Mouse (Mus musculus): ENCODE measurements around the gene Hp. TPM values are rescaled to one million over a fixed set of nuclear protein-coding genes. Genes with fewer than 3 reads are reported as not detected.

Gene Hp
- polyA plus RNA-seq (2012; ENCODE audit: insufficient read depth, insufficient read length, missing spikeins): 0.74 TPM in 1 of 2 replicates, not detected in the other

DNA sequence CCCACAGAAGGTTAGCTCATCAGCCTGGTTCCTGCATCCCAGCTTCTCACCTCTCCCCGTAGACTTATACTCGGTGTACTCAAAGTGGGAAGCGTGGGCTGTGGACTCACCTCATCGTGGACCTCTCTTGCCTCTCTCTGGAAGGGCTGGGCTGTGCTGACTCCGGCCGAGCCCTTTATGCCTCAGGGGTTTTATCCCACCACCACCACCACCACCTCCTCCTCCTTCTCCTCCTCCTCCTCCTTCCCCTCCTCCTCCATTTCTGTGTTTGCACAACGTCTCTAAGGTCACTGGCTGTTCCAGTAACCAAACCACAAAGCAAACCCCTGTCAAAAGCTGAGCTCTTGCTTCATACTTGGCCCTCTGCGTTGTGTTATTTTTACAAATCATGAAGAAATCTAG is at the start of gene Hp:
Gene Hp (minus strand): TSS at position 273 of the 402 bp plus-strand sequence.
- H3K4me1 ChIP-seq (ENCODE audit: control insufficient read depth, insufficient read depth, low read length): peaks cover 10% of the 10 kb centered on the region
- H3K27ac ChIP-seq (ENCODE audit: insufficient read depth, low read depth, low read length): peak within 1 kb of the TSS; percentile 49
- no peak within 1 kb of the TSS; the same call in 1 of the 2 replicates for H3K4me3 ChIP-seq (ENCODE audit: insufficient read depth, low read length)
- TF ChIP-seq POLR2A (IDR thresholded peaks at IDR 0.05; ENCODE audit: borderline replicate concordance, low read depth, low read length): no peak
- TF ChIP-seq CTCF (IDR thresholded peaks at IDR 0.05; ENCODE audit: low read depth, low read length): no peak

DNA sequence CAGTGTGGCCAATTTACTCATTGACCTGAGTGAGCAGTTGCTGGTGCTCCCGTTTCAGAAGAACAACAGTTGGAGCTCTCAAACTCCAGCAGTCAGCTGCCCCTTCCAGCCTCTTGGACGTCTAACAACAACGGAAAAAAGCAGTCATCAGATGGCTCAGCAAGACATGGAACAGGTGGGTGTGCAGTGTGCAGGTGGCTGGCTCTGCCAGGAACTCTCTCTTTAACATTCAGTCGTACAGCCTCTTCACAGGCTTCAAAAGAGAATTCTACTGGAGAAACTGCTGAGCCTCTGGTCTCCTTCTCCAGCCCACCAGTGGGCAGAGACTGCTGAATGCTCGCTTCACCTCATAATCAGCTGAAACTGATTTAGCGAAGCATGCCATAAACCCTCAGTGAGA is 49.7 kb upstream of the Hp start:
- no peak for TF ChIP-seq POLR2A (IDR thresholded peaks at IDR 0.05; ENCODE audit: borderline replicate concordance, low read depth, low read length)
- no peak for TF ChIP-seq CTCF (IDR thresholded peaks at IDR 0.05; ENCODE audit: low read depth, low read length)
- Histone ChIP-seq H3K27ac (ENCODE audit: insufficient read depth, low read depth, low read length) (no peak overlapping the region), H3K4me3 (ENCODE audit: insufficient read depth, low read length) (no peak overlapping the region), H3K4me1 (ENCODE audit: control insufficient read depth, insufficient read depth, low read length) (no peaks in the 10 kb centered on the region)

DNA sequence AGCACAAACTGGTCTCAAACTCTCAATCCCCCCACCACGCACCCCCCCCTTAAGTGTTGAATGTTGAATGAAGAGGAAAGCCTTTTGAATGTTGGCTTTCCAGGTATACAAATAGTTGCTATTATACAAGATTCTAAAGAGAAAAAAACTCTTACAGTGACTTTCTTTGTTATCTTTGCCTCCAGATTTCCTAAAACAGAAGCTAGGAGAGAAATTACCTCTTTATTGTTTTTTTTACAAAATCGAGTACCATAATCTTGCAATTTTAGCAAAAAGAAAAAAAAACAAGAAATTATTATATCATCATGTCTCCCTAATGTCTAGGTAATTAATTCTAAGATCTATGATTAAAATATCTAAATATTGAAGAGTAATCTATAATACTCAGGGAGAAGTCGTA is 36.6 kb upstream of the Hp start:
- Histone ChIP-seq H3K4me1 (ENCODE audit: control insufficient read depth, insufficient read depth, low read length) (no peaks in the 10 kb centered on the region), H3K27ac (ENCODE audit: insufficient read depth, low read depth, low read length) (no peak overlapping the region), H3K4me3 (ENCODE audit: insufficient read depth, low read length) (no peak overlapping the region)
- TF ChIP-seq CTCF (IDR thresholded peaks at IDR 0.05; ENCODE audit: low read depth, low read length): no peak
- no peak for TF ChIP-seq POLR2A (IDR thresholded peaks at IDR 0.05; ENCODE audit: borderline replicate concordance, low read depth, low read length)

DNA sequence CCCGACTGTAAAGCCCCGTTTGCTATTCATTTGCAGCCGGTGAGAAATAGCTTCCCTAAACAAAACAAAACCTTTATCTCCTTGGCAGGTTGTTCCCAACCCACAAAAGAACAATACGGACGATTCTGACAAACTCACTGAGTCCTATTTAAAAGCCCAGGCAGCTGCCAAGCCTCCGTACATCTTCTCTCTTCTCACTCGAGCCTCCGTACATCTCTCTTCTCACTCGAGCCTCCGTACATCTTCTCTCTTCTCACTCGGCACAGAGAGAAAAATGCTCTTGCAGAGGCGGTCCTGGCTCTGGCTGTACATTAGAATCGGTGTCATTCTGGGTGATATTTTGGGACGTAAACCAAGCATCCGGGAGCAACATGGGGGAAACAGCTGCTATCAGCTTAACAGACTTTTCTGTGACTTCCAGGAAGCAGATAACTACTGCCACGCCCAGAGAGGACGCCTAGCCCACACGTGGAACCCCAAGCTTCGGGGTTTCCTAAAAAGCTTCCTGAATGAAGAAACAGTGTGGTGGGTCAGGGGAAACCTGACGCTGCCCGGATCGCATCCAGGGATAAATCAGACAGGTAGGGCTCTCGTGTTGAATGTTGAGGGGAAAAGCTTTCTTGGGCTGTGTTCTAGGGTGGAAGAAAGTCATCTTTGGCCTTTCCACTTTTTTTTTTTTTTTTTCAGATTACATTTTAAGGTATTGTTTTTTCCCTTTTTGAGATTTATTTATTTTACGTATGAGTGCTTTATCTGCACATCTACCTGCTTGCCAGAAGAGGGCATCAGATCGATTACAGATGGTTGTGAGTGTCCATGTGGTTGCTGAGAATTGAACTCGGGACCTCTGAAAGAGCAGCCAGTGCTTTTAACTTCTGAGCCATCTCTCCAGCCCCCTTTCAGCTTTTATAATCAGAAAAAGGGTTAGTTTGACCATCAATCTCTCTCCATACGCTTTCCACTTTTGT is 35.6 kb upstream of the Hp start, which contains the start of gene Pkd1l3:
Gene Pkd1l3 (plus strand): TSS at position 275 of the 968 bp plus-strand sequence.
- TF ChIP-seq CTCF (IDR thresholded peaks at IDR 0.05; ENCODE audit: low read depth, low read length) (no peak), POLR2A (IDR thresholded peaks at IDR 0.05; ENCODE audit: borderline replicate concordance, low read depth, low read length) (no peak)
- Histone ChIP-seq H3K27ac (ENCODE audit: insufficient read depth, low read depth, low read length) (no peak within 1 kb of the TSS), H3K4me1 (ENCODE audit: control insufficient read depth, insufficient read depth, low read length) (no peaks in the 10 kb centered on the region)

DNA sequence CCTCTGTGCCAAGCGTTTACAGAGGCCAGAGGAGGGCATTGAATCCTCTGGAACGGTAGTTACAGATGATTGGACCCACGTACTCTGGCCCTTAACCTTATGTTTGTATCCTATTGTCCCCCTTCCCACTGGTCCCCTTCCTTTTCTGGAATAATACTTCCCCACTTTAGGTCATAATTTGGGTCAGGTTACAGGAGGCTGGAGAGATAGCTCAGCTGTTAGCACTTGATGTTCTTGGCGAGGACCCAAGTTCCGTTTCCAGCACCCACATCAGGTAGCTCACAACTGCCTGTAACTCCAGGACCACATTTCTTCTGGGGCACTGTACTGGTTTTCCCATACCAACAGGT is 30.2 kb upstream of the Hp start:
- H3K4me3 ChIP-seq (ENCODE audit: insufficient read depth, low read length): peak overlapping the region; percentile 87
- H3K27ac ChIP-seq (ENCODE audit: insufficient read depth, low read depth, low read length): peak overlapping the region; percentile 96
- peaks cover 8% of the 10 kb centered on the region; the same call in 1 of the 2 replicates for H3K4me1 ChIP-seq (ENCODE audit: control insufficient read depth, insufficient read depth, low read length)
- no peak for TF ChIP-seq CTCF (IDR thresholded peaks at IDR 0.05; ENCODE audit: low read depth, low read length)
- no peak for TF ChIP-seq POLR2A (IDR thresholded peaks at IDR 0.05; ENCODE audit: borderline replicate concordance, low read depth, low read length)

More for the DNA sequence above, 35.6 kb upstream of the Hp start, which contains the start of gene Pkd1l3:
- peak within 1 kb of the TSS; percentile 71 for H3K4me3 ChIP-seq (ENCODE audit: insufficient read depth, low read length)

DNA sequence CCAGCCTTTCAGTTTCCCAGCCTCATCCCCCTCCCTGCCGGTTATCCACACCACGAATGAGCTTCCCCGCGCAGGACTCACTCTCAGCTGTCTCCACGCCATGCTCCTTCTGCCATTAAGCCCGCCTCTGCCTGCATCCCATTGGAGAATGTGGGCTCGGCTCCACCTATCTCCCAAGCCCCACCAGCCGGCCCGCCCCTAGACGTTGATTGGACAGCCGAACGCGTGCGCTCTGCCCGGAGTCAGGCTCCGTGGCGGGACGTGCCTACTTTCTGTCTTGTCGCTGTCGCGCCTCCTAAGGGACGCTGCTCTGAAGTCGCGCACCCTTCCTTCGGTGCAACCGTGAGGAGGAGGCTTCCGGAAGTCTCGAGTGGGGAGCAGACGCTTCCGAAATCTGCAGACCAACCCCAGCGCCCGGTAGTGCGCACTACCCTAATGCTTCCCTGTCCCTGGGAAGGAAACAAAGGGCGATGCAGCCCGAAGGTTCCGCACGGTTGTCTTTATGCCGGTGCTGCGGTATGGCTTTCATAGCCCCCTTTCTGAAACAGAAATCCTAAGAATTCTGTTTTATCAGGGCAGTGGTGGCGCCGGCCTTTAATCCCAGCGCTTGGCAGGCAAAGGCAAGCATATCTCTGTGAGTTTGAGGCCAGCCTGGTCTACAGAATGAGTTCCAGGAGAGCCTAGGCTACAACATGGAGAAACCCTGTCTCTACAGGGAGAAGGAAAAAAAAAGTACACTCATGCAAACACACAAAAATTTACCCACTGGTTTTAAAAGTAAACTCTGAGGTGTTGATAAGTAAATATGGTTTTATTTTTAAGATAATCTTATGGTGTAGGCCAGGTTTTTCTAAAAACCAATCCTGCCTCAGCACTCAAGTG is 29.5 kb upstream of the Hp start, which contains the start of gene Dhodh:
Gene Dhodh (minus strand): TSS at position 403 of the 882 bp plus-strand sequence.
- Histone ChIP-seq H3K4me3 (ENCODE audit: insufficient read depth, low read length) (peak within 1 kb of the TSS; percentile 87), H3K27ac (ENCODE audit: insufficient read depth, low read depth, low read length) (peak within 1 kb of the TSS; percentile 96), H3K4me1 (ENCODE audit: control insufficient read depth, insufficient read depth, low read length) (peaks cover 8% of the 10 kb centered on the region; the same call in 1 of the 2 replicates)
- no peak for TF ChIP-seq POLR2A (IDR thresholded peaks at IDR 0.05; ENCODE audit: borderline replicate concordance, low read depth, low read length)
- TF ChIP-seq CTCF (IDR thresholded peaks at IDR 0.05; ENCODE audit: low read depth, low read length): no peak

DNA sequence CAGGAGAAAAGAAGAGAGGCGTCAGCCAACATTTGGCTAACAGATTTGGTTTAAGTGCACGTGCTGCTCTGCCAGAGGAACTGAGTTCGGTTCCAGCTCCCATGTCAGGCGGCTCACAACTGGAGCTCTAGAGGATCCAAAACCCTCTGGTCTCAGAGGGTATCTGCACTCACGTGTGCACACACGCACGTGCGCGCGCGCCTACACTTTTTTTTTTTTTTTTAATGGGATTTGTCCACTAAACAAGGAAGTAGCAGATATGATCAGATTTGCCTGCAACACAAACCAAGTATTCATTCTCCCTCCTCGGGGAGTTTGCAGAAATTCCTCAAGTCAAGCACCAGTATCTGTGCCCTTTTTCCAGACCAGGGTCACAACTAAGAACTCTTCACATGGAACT is 28.7 kb upstream of the Hp start:
- Histone ChIP-seq H3K4me1 (ENCODE audit: control insufficient read depth, insufficient read depth, low read length) (peaks cover 8% of the 10 kb centered on the region; the same call in 1 of the 2 replicates), H3K4me3 (ENCODE audit: insufficient read depth, low read length) (peak overlapping the region; percentile 87), H3K27ac (ENCODE audit: insufficient read depth, low read depth, low read length) (peak overlapping the region; percentile 16; the same call in 1 of the 2 replicates)
- no peak for TF ChIP-seq CTCF (IDR thresholded peaks at IDR 0.05; ENCODE audit: low read depth, low read length)
- TF ChIP-seq POLR2A (IDR thresholded peaks at IDR 0.05; ENCODE audit: borderline replicate concordance, low read depth, low read length): no peak

DNA sequence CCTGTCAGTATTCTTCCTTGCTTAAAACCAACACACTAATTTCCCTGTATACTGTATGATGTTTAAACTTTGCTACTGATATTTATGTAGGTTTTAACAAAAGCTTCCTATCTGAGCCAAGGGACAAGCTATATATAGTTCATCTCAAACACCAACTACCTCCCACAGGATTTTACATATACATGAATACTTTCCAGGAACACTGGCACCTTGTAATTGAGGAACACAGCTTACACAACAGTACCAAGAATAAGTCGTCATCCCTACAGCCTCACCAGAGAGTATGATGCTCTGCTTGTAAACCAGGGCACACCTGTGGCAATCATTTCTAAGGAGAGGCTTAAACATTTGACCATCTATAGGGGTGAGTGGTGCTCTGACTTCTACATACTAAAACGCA is 27.8 kb upstream of the Hp start:
- TF ChIP-seq CTCF (IDR thresholded peaks at IDR 0.05; ENCODE audit: low read depth, low read length): no peak
- no peak for TF ChIP-seq POLR2A (IDR thresholded peaks at IDR 0.05; ENCODE audit: borderline replicate concordance, low read depth, low read length)
- Histone ChIP-seq H3K27ac (ENCODE audit: insufficient read depth, low read depth, low read length) (no peak overlapping the region), H3K4me3 (ENCODE audit: insufficient read depth, low read length) (no peak overlapping the region), H3K4me1 (ENCODE audit: control insufficient read depth, insufficient read depth, low read length) (peaks cover 8% of the 10 kb centered on the region; the same call in 1 of the 2 replicates)

DNA sequence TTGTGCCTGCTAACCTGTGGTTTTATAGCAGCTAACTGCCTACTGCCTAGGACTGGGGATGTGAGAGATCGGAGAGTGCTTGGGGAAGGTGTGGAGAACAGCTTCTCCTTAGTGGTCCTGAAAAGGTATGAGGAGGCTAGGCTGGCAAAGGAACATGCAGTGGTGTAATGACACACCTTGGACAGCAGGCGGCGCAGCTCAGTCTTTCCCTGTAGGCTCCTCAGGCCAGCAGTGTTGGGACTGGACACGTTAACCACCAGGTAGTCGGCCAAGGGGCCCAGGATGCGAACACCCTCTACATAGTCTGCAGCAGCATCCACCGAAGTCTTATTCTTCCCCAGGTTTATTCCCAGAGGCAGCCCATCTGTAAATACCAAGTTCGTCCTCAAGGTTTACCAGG is 16.9 kb upstream of the Hp start:
- Histone ChIP-seq H3K4me3 (ENCODE audit: insufficient read depth, low read length) (no peak overlapping the region), H3K4me1 (ENCODE audit: control insufficient read depth, insufficient read depth, low read length) (no peaks in the 10 kb centered on the region), H3K27ac (ENCODE audit: insufficient read depth, low read depth, low read length) (no peak overlapping the region)
- TF ChIP-seq CTCF (IDR thresholded peaks at IDR 0.05; ENCODE audit: low read depth, low read length) (peak; percentile 79), POLR2A (IDR thresholded peaks at IDR 0.05; ENCODE audit: borderline replicate concordance, low read depth, low read length) (no peak)
